Mouse (Mus musculus): ENCODE measurements at regions not wholly inside any gene's neighbourhood (a gene's known extent, or its start where the extent isn't known, plus 50 kb on each side); places are given as distances from the start of the nearest gene placed in this dataset.

- TF ChIP-seq CTCF (IDR thresholded peaks at IDR 0.05; ENCODE audit: control insufficient read depth, insufficient read depth, insufficient replicate concordance, low read depth, low read length) (peak; percentile 19; the same call in 1 of the 2 replicates), POLR2A (IDR thresholded peaks at IDR 0.05; ENCODE audit: control insufficient read depth, low read depth, low read length) (no peak)
Measured at GRCm38 (mm10) chr17:47976999-47977357, 52.5 kb upstream of the Foxp4 start.
